Mouse (Mus musculus) lung, adult 18-20 months (tissue): ENCODE measurements around the gene Sugp1.
"Not testable (repeated sequence)": the region's sequence is repeated elsewhere in the genome, so short reads cannot be mapped to it uniquely, and the experiment has no call there.

Source experiments
- DNase-seq, 2 experiments: peaks; one replicate each; pipeline ENCODE4 v3.0.0; 2022; ENCODE audit warnings: mixed read lengths in 2 of 2

Gene Sugp1

DNA sequence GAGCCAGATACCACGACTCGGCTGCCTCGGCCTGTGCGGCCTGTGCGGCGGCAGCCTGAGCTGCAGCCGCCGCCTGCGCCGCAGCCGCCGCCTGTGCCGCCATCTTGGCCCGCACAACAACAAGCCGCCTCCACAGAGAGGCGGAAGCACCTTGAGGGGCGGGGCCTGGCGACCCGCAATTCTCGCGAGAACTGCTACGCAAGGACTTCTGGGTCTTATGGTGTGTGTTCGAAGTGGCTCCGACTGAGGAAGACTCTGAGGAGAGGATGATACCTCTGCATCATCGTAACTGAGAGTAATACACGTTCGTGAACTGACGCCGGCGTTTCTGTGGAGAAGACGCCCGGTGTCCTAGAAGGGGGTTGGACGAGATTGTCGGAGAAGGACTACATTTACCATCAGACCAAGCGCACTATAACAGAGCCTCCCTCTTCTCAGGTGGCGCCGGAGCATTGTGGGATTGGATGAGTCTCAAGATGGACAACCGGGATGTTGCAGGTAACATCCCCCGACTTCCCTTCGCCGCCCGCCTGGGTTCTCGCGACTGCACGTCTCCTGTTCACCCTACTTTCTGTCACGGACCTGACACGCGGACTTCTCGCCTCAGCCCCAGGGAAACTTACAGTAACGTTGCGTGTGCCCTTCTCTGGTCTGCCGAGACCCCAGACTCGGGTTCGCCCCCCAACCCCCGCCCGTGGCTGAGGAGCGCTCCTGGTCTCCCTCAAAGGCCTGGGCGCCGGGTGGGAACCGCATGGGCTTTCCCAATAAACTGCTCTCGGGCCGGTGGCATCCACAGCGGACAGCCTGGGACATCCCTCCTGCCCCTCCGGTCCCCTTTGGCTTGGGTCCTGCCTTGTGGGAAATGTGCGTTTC lies at the start of gene Sugp1, which contains the start of gene Mau2:
TSS of gene Sugp1 (plus strand) at position 231 of the 873 bp plus-strand sequence.
TSS of gene Mau2 (minus strand) at position 152 of the 873 bp plus-strand sequence.
- peak; percentile 95 to 97 for DNase-seq

DNA sequence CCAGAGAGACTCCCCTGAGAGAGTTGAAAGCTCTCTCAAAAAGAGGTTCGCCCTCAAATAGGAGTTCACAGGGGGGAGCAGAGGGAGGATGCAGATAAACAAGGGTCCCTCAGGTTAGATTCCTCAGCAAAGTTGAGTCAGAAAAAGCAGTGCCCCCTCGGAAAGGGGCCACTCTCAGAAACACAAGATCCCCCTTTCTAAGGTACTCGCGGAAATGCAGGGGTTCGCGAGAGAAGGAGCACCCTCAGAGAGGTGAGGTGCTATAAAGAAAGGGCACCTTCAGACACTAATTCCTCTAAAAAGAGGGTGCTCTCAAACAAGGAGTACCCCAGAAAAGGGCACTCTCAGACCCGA lies 47.2 kb upstream of the Sugp1 start:
- no peak for DNase-seq

DNA sequence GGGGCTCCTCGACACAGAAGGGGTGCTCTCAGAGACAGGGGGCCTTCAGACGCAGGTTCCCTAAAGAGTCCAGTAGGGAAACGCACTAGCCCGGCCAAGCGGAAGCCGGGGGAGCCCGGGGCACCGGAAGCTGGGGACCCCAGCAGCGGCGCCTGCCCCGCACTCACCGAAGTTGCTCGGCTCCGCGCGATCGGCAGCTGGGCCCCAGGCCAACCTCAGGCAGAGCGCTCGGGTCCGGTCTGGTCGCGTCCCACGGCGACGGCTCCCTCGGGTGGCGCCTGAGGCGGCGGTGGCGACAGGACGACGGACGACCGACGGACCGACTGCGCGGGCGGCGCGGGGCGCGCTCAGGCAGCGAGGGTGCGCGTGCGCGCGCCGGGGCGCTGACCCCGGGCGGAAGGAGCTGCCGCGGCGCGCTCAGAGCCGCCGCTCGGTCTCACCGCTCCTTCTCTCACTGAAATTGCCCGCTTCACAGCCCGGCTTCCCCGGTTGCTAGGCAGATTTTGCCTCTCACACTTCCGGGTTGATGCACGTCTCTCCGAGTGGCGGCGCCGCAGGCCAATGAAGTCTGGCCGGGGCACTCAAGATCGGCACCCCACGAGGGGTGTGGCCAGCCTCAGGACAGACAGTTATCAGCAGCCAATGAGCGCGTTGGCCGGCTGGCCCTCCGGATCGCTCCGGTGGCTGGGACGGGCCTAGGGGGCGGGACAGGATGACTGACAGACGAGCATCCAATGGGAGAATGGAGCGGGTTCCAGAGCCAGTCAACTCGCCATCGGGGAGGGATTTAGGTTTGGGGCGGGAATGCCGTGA lies 46.6 kb upstream of the Sugp1 start, which contains the start of gene Gatad2a:
TSS of gene Gatad2a (minus strand) at position 609 of the 813 bp plus-strand sequence.
- DNase-seq: peak; percentile 100

DNA sequence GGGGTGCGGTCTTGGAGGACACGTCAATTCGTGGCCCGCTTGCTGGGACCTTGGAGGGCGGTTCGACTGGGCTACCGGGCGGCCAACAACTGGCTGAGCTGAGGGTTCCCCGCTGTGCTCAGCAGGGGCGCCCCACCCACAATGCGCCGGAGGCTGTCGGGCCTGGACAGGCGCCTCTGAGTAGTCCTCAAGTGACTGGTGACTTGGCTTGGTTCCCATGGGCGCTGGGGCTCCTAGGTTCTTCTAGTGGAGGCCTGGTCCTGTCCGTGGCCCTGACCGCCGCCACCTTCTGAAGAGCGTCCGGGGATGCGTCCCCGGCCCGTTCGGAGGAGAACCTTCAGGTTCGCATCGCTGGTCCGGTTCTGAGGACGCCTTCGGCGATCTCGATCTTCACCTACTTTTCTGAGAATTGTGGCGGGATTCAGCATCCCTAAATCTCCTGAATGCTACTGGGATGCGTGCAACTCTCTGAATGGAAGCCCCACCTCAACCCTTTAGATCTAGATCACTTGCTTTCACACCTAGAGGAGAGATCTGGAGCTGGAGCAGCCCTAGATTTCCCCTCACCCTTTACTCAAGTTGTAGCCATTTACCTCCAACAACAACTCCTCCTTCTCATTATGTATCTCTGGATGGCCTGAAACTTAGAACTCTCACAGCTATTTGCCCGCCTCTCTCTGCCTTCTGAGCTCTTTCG lies 45.9 kb upstream of the Sugp1 start:
- no peak for DNase-seq

DNA sequence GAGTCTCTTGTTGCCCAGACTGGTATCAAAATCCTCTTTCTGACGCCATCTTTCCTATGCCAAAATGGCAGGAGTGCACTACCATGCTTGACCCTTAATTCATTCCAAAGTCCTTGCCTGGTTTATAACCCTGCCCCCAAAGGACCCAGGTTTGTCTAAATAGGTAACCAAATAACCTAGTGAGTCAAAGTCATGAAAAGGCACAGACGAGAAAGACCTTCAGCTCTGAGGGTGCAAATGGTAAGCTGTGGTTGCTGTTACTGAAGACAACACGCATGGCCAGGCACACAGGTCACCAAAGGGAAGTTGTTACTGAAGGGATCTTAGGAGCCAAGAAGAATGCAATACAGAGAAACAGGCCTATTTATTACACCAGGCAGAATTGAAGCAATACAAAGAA lies 43.9 kb upstream of the Sugp1 start:
- no peak for DNase-seq

DNA sequence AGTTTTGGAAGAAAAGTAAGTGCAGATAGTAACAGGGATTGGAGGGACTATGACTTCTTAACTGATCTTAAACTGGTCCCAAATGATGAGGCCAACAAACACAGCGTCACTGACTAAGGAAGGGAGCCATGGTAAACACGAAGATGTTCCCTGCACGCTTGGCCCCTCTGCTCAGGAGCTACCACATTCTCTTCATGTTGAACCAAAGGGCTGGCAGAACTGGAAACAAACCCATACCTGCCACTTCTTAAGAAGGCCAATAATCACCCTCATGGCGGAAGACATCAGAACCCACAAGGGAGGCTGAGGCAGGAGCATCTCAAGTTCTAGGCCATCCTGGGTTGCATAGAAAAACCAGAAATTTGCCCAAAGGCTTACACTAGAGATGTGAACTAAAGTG lies 43.4 kb upstream of the Sugp1 start:
- no peak for DNase-seq

DNA sequence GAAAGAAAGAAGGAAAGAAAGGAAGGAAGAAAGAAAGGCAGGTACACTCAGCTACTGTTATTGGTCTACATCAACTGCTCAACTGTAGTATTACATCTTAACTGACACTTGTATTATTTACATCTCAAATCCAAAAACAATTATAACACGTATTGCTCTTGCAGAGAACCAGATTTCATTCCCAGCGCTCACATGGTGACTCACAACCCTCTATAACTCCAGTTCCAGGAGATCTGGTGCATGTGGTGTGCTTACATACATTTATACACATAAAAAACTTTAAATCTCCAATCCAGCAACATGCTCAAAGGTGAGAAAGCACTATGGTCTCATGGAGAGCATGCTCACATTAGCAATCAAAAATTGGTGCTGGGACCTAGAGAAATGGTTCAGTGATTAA lies 42.4 kb upstream of the Sugp1 start:
- no peak for DNase-seq

DNA sequence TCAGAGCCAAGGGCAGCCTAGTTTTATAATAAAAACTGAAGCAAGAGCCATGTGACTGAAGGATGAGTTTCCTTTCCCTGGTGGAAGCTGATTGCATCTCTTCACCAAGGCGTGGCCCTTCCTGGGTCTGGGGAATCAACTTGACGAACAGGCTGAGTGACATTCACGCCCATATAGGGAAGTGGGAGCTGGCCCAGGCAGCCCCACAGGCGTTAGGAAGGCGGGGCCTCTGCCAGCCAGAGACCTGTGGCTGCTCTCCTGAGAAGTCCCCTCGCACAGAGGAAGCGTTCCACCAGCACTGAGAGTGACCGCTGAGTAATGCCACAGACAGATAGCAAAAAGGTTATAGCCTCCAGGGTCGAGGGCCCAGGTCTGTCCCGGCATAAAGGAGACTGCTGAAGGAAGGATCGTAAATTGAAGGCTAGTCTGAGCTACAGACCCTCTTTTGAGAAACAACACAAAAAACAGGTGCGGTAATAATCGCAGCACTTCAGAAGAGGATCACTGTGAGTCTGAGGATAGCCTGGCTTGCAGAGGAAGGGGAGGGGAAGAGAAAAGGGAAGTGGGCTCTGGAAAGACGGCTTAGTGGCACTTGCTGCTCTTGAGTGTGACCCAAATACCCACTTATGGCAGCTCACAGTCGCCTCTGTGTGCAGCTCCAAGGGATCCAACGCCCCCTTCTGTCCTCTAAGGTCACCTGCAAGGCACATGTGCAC lies 41.3 kb upstream of the Sugp1 start:
- DNase-seq: peak; percentile 90 to 94

DNA sequence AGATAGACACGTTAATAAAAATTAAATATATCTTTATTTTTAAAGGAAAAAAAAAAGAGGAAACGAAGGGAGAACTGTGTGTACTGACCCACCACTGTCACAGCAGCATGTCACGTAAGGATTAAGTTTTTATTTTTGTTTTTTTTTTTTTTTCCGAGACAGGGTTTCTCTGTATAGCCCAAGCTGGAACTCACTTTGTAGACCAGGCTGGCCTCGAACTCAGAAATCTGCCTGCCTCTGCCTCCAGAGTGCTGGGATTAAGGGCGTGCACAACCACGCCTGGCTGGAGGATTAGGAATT lies 40.8 kb upstream of the Sugp1 start:
- DNase-seq: not testable (repeated sequence)

DNA sequence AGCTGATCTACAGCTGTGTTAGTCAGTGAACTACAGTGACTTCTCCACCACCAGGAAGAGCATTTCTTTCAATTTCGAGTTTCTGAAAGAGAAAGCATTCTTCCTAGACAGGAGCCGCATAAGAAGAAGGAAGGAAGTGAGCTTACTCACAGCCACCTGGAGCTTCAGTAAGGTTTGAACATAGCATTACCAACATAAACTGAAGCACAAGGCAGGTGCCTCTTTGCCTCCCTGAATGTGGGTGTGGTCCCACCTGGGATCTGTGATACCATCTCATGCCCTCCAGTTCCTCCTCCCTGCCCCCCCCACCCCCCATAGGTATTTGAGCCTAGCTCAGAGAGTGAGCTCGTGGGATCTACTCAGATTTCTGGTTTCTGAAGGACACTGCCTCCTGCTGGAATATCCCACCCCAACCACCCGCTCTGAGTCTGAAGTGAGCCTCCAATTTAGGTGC lies 39.4 kb upstream of the Sugp1 start:
- no peak for DNase-seq

DNA sequence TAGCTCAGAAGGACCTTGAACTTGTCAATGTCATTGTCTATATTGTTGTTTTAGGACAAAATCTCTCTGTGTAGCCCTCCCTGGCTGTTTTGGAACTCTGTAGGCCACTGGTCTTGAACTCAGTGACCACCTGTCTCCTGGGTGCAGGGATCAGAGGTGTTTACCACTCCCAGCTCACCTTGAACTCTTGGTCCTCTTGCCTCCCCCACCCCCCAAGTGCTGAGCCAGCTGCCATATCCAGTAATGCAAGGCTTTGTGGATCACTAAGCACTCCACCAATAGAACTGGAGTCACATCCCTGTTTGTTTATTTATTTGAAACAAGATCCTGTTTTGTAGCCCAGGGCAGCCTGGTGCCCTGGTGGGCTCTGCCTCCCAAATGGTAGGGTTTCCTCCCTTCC lies 38.3 kb upstream of the Sugp1 start:
- DNase-seq: no peak

DNA sequence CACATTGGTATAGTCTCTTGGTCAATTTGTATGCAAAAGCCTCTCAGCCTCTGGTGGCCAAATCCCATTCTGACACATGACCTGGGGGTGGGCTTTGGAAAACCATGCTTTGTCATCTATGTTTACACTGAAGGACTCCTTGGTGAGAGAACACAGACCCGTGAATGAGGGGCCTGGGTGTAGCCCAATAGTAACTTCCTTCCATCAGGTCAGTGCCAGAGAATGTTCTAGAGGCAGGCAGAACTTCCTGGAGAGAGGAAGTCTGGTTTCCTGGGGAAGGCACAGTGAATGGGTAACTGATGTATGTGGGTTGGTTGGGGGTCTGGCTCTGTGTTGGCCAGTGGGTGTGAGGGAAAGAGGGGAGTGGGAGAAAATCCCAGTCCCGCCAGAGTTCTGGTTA lies 37.4 kb upstream of the Sugp1 start:
- peak; percentile 36 to 66 for DNase-seq

DNA sequence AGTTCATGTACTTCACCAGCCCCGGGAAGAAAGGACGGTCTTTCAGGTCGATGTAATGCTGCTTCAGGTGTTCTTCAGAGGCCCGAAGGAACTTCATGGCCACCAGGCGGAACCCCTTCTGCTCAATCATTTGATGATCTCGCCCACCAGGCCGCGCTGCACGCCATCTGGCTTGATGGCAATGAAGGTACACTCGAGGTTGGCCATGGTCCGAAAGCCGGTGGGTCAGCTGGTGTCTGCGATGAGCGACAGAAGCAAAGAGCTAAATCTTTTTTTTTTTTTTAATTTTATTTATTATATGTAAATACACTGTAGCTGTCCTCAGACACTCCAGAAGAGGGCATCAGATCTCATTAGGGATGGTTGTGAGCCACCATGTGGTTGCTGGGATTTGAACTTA lies 31.8 kb upstream of the Sugp1 start:
- DNase-seq: not testable (repeated sequence)

DNA sequence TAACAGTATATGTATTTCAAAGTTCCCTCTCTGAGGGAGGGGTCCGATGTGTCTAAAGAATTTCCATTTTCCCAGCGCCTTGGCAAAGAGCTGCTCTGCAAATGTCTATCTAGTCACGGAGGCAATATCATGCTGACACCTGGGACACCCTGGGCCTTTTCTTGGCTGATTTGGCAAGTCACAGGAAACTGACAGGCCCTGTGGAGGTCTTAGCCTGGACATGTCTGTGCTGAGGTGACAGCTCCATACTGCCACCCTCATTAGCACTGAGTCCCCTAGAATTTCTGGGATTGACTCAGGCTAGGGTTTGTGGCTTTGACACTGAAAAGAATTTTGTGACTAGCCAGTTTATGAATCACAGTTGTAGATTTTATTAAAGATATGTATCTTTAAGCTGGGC lies 30.3 kb upstream of the Sugp1 start:
- DNase-seq: no peak

DNA sequence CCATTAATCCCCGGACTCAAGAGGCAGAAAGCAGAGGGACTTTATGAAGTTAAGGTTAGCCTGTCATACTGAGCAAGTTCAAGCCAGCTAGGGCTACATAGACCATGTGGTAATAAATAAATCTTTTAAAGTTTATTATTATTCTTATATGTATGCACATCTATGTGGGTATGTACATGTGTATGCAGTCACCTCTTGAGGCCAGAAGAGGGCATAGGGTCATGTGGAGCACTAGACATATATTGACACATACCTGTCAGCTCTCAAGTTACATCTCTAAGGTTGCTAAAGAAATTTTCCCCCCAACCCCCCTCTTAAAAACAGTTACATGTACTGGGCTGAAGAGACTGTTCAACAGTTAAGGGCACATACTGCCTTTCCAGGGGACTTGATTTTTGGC lies 29.9 kb upstream of the Sugp1 start:
- DNase-seq: no peak

DNA sequence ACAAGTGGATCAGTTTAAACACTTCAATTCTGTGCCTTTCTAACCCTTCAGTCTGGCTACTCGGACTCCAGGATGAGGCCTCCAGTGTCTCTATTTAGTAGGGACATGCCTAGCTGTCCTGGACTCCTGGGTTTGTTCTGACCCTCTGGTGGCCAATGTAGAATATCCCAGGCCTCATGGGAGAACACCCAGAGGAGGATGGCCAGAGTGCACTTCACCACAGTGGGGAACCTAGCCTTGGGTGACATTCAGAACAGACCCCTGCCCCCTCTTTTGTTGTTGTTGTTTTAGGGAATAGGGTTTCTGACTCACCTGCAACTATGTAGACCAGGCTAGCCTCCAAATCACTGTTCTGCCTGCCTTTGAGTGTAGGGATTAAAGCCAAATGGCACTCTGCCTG lies 27.6 kb upstream of the Sugp1 start:
- DNase-seq: no peak

DNA sequence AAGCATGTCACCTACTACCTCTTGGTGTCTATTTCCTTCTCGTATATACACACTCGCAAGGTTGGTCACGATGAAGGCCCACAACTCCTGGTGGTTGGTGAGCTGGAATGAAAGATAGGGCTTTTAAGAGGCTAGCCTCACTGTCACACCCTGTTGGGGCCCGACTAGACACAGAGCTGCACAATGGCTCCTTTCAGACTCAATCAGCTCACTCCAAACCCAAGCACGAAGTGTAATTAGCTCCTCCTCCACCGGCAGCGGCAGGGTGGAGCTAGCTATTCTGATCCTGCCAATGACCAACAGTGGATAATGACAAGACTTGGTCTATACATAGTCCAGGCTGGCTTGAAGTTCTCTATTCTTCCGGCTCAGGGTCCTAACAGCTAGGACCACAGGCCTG lies 19.0 kb upstream of the Sugp1 start:
- DNase-seq: no peak

DNA sequence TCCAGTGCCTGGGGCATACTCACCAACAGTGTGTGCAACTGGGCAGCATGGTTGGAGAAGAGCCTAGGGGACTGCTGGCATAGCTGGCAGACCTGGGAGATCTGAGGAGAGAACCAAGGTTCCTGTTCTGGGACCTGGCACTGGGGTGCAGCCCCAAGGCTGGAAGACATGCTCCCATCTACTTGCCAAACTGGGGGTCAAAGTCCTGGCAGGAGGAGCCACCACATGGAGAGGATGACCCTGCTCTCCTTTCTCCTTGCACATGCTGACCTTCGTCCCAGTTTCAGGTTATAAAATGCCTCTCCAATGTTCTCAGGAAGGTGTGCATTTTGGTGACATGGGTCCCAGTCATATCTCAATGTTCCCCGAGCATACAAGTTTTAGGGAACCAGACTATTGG lies 16.5 kb upstream of the Sugp1 start:
- DNase-seq: no peak

DNA sequence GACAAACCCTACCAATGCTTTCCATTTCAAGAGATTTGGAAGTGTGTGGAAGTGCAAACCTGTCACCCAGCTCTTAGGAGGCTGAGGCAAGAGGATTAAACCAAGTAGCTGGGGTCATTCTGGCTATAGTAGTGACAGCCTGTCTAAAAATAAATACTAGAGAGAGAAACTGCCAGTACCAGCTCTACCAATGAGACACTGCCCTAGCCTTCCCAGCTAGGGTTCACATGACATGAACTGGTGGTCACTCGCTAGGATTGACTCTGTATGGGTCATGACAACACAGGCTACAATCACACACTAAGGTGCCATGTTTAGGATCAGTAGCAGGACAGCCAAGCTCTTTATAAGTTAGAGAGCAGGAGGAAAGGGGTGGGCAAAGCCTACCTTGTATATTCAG lies 12.4 kb upstream of the Sugp1 start:
- DNase-seq: no peak

DNA sequence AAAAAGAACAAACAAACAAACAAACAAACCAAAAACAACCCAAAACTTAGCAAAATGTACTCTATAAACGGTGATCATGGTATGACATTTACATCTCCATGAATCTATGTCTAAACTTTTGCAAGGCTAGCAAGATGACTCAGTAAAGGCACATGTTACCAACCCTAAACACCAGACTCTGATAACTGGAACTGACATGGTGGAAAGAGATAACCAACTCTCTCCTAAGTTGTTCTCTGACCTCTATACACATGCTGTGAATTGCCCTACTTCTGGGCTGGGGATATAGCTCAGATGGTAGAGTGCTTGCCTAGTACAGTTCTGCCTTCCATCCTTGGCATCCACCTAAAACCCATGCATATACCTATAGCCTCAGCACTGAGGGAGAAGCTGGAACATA lies 4.6 kb upstream of the Sugp1 start:
- no peak for DNase-seq

DNA sequence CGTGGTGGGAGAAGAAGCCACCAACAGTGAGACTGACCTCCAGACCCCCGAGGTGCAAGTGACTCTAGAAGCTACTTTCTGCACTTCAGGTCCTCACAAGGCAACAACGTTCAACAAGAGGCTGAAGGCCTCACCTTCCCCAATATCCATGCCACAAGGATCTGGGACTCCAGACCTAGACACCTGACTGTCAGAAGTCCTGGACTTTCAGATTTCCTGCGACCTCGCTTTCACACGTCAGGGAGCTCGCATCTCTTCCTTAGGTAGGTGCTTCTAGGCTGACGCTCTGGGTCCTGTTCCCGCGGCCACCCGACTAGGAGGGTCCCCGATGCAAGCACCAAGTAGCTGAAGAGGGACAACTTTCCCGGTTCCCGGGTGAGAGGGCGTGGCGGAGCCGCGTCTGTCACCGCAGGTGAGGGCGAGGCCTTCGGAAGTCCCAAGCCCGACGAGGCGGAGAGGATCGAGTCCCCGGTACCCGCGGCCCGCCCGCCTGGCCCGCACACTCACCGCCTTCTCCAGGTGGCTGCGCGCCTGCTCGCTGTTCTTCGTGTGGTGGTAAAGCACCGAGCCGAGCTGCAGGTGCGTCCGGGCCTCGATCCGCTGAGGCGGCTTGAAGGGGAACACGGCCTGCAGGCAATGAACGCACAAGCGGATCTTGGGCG lies 597 bp upstream of the Sugp1 start:
- DNase-seq: peak; percentile 42 to 48

DNA sequence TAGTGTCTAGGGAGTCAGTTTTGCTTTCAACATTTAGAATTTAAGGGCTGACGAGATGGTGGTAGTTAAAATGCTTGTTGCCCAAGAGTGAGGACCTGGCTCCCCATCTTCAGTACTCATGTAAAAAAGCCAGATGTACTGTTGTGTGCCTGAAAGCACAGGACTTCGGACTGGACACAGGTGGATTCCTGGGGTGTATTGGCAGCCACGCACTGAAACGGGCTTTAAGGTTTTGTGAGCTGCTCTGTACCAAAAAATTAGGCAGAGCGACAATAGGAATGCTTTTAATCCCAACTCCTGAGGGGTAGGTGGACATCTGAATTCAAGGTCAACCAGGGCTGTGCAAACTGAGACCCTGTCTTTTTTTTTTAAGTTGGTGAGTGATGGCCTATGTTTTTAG lies 1.4 kb downstream of the Sugp1 start:
- no peak for DNase-seq
